Mouse (Mus musculus) heart, embryonic 12.5 days (tissue): Measurements from ENCODE around the gene Gm20388. TPM values are rescaled to one million over a fixed set of nuclear protein-coding genes. Genes with fewer than 3 reads are reported as not detected.

Experiments used
- ATAC-seq: fragments of 200-750 bp; cut with Nextera tagmentation; 2 replicates; pipeline ENCODE4 v1.8.0; 2017; ENCODE audit warnings: moderate TSS enrichment, moderate library complexity; ENCODE audit not compliant: insufficient number of reproducible peaks, low FRiP score
- H3K27ac ChIP-seq: fragments of 300-500 bp; sonication (generic); 2 replicates; pipeline ENCODE4 v1.5.1; 2016; ENCODE audit warnings: mild to moderate bottlenecking, moderate library complexity; ENCODE audit not compliant: poor library complexity, severe bottlenecking
- H3K27me3 ChIP-seq: fragments of 300-500 bp; sonication (generic); replicated peaks from 2 replicates; pipeline ENCODE4 v1.6.1; 2016; ENCODE audit warnings: mild to moderate bottlenecking, moderate library complexity
- H3K36me3 ChIP-seq: fragments of 300-500 bp; sonication (generic); 2 replicates; pipeline ENCODE4 v1.6.1; 2016; ENCODE audit warnings: mild to moderate bottlenecking, moderate library complexity
- H3K4me1 ChIP-seq: fragments of 300-500 bp; sonication (generic); replicated peaks from 2 replicates; pipeline ENCODE4 v1.6.1; 2016; ENCODE audit warnings: mild to moderate bottlenecking
- H3K4me2 ChIP-seq: fragments of 300-500 bp; sonication (generic); 2 replicates; pipeline ENCODE4 v1.6.1; 2016; ENCODE audit warnings: mild to moderate bottlenecking, moderate library complexity
- H3K4me3 ChIP-seq: fragments of 300-500 bp; sonication (generic); 2 replicates; pipeline ENCODE4 v1.5.1; 2016; ENCODE audit warnings: mild to moderate bottlenecking
- H3K9ac ChIP-seq: fragments of 300-500 bp; sonication (generic); 2 replicates; pipeline ENCODE4 v1.6.1; 2016; ENCODE audit warnings: mild to moderate bottlenecking, moderate library complexity
- H3K9me3 ChIP-seq: fragments of 300-500 bp; sonication (generic); replicated peaks from 2 replicates; pipeline ENCODE4 v1.6.1; 2016; ENCODE audit warnings: mild to moderate bottlenecking, moderate library complexity
- WGBS: fragments of 180-500 bp; shearing (Covaris S2); methylation state at CpG from one replicate; pipeline ENCODE4 v1.1.7; 2016; 5-methylcytosine and 5-hydroxymethylcytosine counted together
- polyA plus RNA-seq: library from polyadenylated mRNA; unstranded; fragments of >200 nt; fragmentation: Nextera tagmentation; extraction: Ambion mirVana; gene quantifications from 2 replicates; pipeline ENCODE4 v1.2.1, GENCODE M21; 2016

Gene Gm20388
- polyA plus RNA-seq, 1 experiment from 2014 or later, result not detected

DNA sequence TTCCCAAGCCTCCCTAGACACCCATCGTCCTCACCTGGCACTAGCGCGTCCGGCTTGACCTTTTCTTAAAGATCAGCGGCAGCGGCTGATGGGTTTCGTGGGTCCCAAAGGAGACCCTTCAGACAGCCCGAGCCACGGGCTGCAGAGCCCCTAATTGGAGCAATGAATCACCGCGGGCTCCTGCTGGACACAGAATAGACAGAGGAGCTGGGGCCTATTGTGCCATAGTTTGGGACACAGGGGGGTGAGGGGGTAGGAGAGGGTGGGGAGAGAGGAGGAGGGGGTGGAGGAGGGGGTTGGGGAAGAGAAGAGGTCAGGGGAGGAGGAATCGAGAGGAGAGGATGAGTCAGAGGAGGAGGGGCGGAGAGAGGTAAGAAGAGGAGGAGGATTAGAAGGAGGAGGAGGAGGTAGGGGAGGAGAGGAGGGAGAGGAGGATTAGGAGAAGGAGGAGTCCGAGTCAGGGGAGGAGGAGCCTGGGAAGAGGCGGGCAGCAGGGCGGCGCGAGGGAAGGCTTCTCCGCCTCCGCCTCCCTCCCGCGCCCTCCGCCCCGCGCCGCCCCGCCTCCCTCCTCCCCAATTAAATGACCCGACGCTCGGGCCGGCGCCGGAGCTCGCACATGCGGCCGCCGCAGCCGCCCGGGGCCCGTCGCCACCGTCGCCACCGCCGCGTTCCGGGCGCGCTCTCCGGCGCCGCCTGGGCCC, 317.4 kb downstream of the Gm20388 start, which contains the start of gene Gse1:
TSS of gene Gse1 (plus strand) at position 566 of the 701 bp plus-strand sequence.
- no peaks in the 10 kb centered on the region for H3K36me3 ChIP-seq
- no peaks in the 10 kb centered on the region for H3K9me3 ChIP-seq
- peak within 1 kb of the TSS; percentile 99 for H3K4me2 ChIP-seq
- H3K4me3 ChIP-seq, result peak within 1 kb of the TSS; percentile 73
- H3K27me3 ChIP-seq, result peaks cover 17% of the 10 kb centered on the region
- no peak within 1 kb of the TSS for H3K27ac ChIP-seq
- 13% methylated on average over 49 of the region's 52 CpGs for WGBS
- peaks cover 74% of the 10 kb centered on the region for H3K4me1 ChIP-seq
- H3K9ac ChIP-seq, result peak within 1 kb of the TSS; percentile 77
- peak; percentile 76 for ATAC-seq

DNA sequence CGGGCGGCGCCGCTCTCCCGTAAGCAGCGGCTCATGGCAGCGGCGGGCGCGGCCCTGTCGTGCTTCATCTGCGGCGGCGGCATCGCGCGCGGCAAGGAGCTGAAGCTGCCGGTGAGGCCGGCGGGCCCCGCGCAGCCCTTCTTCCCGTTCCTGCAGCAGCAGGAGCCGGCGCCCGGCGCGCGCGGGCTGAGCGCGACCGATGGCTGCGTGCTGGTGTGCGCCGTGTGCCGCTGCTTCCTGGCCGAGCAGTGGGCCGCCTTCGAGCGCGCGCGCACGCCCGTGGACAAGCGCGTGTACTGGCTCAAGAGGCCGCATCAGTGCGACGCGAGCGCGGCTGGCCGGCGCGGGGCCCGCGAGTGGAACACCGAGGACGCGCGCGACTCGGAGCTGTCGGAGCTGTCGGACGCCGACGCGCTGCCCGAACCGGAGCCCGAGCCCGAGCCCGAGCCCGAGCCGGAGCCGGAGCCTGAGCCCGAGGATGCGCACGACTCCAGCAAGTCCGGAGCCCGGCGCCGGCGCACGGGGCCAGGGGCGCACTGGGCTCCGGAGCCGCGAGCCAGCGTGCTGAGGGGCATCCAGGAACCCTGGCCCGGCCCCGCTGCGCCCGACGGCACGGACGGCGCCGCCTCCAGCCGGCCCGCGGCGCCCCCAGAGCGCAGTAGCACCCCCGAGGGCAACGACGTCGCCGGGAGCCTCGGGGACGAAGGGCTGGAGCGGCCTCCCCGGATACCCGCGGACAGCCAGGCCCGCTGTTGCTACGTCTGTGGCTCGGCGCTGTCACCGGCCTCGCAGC, 318.3 kb downstream of the Gm20388 start:
- Histone ChIP-seq H3K4me1 (peaks cover 83% of the 10 kb centered on the region), H3K27me3 (peaks cover 21% of the 10 kb centered on the region), H3K9ac (peak overlapping the region; percentile 77), H3K36me3 (no peaks in the 10 kb centered on the region), H3K27ac (no peak overlapping the region), H3K4me2 (peak overlapping the region; percentile 99), H3K9me3 (no peaks in the 10 kb centered on the region), H3K4me3 (peak overlapping the region; percentile 73)
- WGBS, result under 1% methylated on average over 109 of the region's 125 CpGs
- ATAC-seq, result peak; percentile 6; the same call in 1 of the 2 replicates

DNA sequence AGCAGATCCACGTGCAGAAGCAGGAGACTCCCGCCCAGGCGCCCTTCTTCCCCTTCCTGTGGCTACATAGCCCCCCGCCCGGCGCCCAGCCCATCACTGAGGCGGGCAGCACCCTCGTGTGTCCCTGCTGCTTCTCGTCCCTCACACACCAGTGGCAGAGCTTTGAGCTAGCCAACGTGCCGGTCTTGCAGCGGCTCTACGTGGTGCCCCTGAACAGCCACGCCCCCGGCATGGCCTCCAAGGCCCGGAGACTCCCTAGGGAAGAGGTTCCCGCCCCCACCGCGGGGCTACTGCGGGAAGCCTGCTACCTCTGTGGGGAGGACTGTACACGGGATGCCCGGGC, 318.9 kb downstream of the Gm20388 start:
- WGBS, result 2% methylated on average over 21 of the region's 22 CpGs
- Histone ChIP-seq H3K4me2 (peak overlapping the region; percentile 99), H3K27ac (no peak overlapping the region), H3K4me3 (peak overlapping the region; percentile 73), H3K4me1 (peaks cover 86% of the 10 kb centered on the region), H3K9ac (peak overlapping the region; percentile 77; the same call in 1 of the 2 replicates), H3K36me3 (no peaks in the 10 kb centered on the region), H3K27me3 (peaks cover 21% of the 10 kb centered on the region), H3K9me3 (no peaks in the 10 kb centered on the region)
- no peak for ATAC-seq

DNA sequence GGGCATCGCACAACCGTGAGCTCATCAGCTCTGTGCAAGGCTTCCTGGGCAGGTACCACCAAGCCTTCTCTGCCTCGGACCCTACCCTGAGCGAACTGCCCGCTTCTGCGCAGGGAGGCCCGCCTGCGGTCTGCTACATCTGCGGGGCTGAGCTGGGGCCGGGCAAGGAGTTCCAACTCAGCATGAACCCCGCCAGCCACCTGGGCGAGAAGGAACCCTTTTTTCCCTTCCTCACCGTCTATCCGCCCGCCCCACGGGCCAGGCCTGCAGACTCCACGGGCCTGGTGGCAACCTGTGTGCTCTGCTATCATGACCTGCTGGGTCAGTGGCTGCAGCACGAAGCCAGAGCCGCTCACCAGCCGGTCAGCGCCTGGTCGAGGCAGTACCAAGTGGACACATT, 319.4 kb downstream of the Gm20388 start:
- peak overlapping the region; percentile 77 for H3K9ac ChIP-seq
- no peak overlapping the region for H3K27ac ChIP-seq
- peaks cover 21% of the 10 kb centered on the region for H3K27me3 ChIP-seq
- 17% methylated on average over 22 of the region's 22 CpGs for WGBS
- H3K4me2 ChIP-seq, result peak overlapping the region; percentile 99
- peak overlapping the region; percentile 73 for H3K4me3 ChIP-seq
- no peaks in the 10 kb centered on the region for H3K9me3 ChIP-seq
- peaks cover 86% of the 10 kb centered on the region for H3K4me1 ChIP-seq
- no peak for ATAC-seq
- no peaks in the 10 kb centered on the region for H3K36me3 ChIP-seq

DNA sequence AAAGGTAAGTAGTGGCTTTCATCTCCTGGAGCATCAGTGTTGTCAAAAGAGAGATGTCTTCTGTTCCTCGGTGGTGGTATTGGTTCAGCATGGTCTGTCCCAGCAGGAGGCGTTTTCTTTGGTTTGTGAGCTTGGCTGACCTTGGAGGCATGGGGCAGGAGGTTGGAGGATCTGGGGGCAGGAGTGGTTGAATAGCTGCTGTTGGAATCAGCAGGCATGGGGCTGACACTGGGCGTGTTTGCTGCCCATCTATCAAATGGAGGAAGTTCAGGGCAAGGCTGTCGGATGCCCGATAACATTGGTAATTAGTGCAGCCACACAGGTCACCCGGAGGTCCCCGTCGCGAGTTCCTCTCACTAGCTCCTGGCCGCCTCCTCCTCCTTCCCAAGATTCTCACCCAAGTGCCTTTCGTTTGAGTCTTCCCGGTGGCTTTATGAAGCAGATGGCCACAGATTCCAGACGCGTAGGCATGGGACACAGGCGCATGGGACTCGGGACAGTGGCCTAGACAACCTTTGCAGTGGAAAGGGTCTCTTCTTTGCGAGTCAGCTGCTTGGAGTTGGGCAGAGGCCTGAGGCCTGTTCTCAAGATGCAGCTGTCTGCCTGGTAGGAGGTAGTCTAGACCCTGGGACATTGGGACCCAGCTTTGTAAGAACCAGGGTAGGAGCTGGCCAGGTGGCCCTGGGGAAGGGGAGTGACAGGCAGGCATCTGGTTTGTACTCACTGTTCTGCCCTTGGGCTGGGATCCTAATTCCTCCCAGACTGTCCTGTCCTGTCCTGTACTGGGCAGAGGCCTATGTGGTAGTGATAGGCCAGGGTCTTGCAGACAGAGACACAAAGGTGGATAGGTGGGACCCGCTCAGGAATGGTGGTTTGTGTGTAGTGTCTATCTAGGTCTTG, 320.3 kb downstream of the Gm20388 start:
- peaks cover 21% of the 10 kb centered on the region for H3K27me3 ChIP-seq
- H3K27ac ChIP-seq, result no peak overlapping the region
- H3K9ac ChIP-seq, result peak overlapping the region; percentile 77; the same call in 1 of the 2 replicates
- peak overlapping the region; percentile 73 for H3K4me3 ChIP-seq
- H3K4me1 ChIP-seq, result peaks cover 84% of the 10 kb centered on the region
- no peaks in the 10 kb centered on the region for H3K9me3 ChIP-seq
- no peak for ATAC-seq
- 43% methylated on average over 18 of the region's 18 CpGs for WGBS
- H3K36me3 ChIP-seq, result no peaks in the 10 kb centered on the region
- H3K4me2 ChIP-seq, result peak overlapping the region; percentile 99

DNA sequence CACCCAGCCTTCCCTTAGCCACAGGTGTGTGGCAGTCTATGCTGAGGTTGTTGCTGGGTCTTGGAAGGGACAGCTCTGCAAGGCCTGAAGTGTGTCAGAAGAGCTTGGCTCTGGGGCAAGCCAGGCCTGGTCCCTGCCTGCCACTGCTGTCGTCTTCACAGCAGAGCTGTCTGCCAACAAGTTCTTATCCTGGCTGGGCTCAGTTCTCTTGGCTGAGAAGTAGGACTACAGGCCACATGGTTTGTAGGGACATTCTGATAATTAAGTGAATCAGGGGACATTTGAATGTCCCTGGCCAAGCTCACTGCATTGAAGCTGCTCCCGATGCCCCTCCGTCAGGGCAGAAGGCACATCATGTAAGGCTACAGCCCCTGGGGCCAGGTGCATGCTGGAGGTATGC, 321.2 kb downstream of the Gm20388 start:
- WGBS, result 67% methylated on average over 3 of the region's 3 CpGs
- Histone ChIP-seq H3K27me3 (peaks cover 21% of the 10 kb centered on the region), H3K4me1 (peaks cover 78% of the 10 kb centered on the region), H3K4me3 (peak overlapping the region; percentile 73), H3K4me2 (peak overlapping the region; percentile 99), H3K27ac (no peak overlapping the region), H3K9ac (peak overlapping the region; percentile 16; the same call in 1 of the 2 replicates), H3K9me3 (no peaks in the 10 kb centered on the region), H3K36me3 (no peaks in the 10 kb centered on the region)
- no peak for ATAC-seq

DNA sequence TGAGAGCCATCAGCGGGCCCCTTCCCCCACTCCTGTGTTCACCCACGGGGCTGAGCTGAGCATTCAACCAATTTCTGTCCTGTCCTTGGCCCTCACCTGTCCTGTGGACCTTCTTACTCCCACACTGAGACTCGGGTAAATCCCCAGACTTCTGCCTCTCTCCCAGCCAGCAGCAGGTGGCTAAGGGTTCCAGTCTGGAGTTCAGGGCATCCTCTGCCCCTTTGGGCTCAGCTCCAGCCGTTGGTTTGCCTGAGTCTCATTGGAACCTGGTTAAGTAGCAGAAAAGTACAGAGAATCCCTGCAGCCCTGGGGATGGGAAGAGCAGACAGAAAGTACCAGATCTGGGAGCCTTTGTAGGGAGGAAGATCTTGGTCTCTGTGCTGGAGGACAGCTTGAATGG, 321.8 kb downstream of the Gm20388 start:
- Histone ChIP-seq H3K4me1 (peaks cover 72% of the 10 kb centered on the region), H3K4me3 (peak overlapping the region; percentile 73), H3K27me3 (peaks cover 21% of the 10 kb centered on the region), H3K27ac (no peak overlapping the region), H3K9ac (no peak overlapping the region), H3K9me3 (no peaks in the 10 kb centered on the region), H3K4me2 (peak overlapping the region; percentile 99), H3K36me3 (no peaks in the 10 kb centered on the region)
- ATAC-seq, result no peak
- 47% methylated on average over 4 of the region's 4 CpGs for WGBS

DNA sequence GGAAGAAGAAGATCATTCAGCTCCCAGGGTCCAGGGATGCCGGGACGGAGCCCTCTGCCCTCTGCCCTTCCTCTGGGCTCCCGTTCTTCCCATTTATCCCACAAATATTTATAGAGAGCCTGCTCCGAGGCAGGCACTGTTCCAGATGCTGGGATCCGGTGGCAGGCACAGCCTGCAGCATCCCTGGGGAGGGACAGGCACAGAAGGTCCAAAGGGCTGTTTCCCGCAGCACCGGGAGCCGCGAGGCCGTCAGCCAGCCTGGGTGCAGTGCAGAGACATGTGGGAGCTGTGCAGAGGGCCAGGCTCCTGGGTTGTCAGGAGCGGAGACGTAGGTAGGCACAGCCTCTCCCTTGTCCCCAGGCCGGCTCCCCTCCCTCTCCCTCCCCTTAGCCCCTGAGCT, 322.3 kb downstream of the Gm20388 start:
- Histone ChIP-seq H3K9me3 (no peaks in the 10 kb centered on the region), H3K27me3 (peaks cover 21% of the 10 kb centered on the region), H3K4me3 (peak overlapping the region; percentile 2; the same call in 1 of the 2 replicates), H3K27ac (no peak overlapping the region), H3K36me3 (no peaks in the 10 kb centered on the region), H3K4me1 (peaks cover 67% of the 10 kb centered on the region), H3K4me2 (peak overlapping the region; percentile 99), H3K9ac (no peak overlapping the region)
- WGBS, result 46% methylated on average over 13 of the region's 13 CpGs
- ATAC-seq, result no peak

DNA sequence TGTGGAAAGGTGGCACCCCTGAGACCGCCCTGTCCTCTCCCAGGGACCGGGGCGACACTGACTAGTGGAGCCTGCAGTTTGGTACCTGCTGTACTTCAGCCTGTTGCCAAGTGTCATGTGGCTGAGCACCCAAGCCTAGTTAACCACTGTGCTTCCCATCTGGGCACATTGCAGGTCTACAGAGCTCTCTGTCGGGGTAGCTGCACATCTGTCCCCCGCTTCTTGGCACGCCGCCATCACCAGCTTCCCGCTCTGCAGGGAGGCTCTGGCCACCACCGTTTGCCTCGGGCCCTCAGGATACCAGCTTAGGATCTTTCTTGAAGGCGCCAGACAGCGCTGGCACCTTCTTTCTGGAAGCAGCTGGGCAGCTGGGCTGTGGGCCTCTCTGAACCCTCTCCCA, 323.8 kb downstream of the Gm20388 start:
- H3K36me3 ChIP-seq, result peaks cover 4% of the 10 kb centered on the region; the same call in 1 of the 2 replicates
- H3K27me3 ChIP-seq, result peaks cover 17% of the 10 kb centered on the region
- WGBS, result 51% methylated on average over 12 of the region's 12 CpGs
- ATAC-seq, result no peak
- H3K4me1 ChIP-seq, result peaks cover 60% of the 10 kb centered on the region
- no peak overlapping the region for H3K4me3 ChIP-seq
- H3K9me3 ChIP-seq, result peaks cover 7% of the 10 kb centered on the region; the same call in 1 of the 2 replicates
- no peak overlapping the region for H3K4me2 ChIP-seq
- H3K27ac ChIP-seq, result no peak overlapping the region
- H3K9ac ChIP-seq, result no peak overlapping the region

DNA sequence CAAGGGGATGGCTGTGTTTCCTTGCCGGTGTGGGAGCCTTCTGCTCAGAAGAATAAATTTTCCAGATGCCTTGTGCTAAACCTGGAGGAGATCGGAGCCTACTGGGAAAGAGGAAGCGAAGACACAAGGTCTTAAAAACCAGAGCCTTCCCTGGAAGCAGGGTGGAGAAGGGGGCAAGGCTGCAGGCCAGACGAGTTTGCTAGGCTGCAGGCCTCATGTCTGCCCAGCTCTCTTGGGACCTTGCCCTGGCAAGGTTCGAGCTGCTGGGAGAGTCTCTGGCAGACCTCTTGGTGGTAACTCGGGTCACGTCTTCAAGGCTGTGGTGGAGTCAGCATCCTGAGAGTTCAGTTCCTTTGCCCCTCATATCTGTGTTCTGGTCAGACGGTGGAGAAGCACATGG, 324.2 kb downstream of the Gm20388 start:
- H3K4me3 ChIP-seq, result no peak overlapping the region
- H3K36me3 ChIP-seq, result peaks cover 4% of the 10 kb centered on the region; the same call in 1 of the 2 replicates
- no peak for ATAC-seq
- H3K27me3 ChIP-seq, result peaks cover 13% of the 10 kb centered on the region
- H3K27ac ChIP-seq, result no peak overlapping the region
- 66% methylated on average over 8 of the region's 8 CpGs for WGBS
- H3K9ac ChIP-seq, result no peak overlapping the region
- H3K4me1 ChIP-seq, result peaks cover 56% of the 10 kb centered on the region
- no peak overlapping the region for H3K4me2 ChIP-seq
- H3K9me3 ChIP-seq, result peaks cover 7% of the 10 kb centered on the region; the same call in 1 of the 2 replicates
